Comparison of ENCODE assay signal across 9 mouse cellular contexts in genomic region chr1:181923384-181923783, GRCm38 (mm10).
A peak's percentile ranks its signal among the peaks of the same experiment; 100 is the strongest.
DNase-seq lines count a peak whose midpoint lies in the region; ATAC-seq and TF ChIP-seq lines count a peak whose summit lies in the region.
"Had no signal": no experiment of that assay in that cellular context is flagged by ENCODE, and none has a peak within 500 bp of the region (broad histone marks: within the 10 kb centered on the region; RNA-seq: fewer than 3 reads in every experiment).

No protein-coding gene starts in this region.

- no peak for DNase-seq in intestine, embryonic 14.5 days (ENCODE audit: low spot score)
- peak; percentile 60 to 75 for DNase-seq in left cerebral cortex, adult 18-20 months (ENCODE audit: low spot score in 2 of 2)
- DNase-seq in natural killer cell, adult 2 months (ENCODE audit: low spot score in 2 of 2) = no peak
- DNase-seq in kidney, adult 8-10 months = no peak

- WGBS in intestine, embryonic 14.5 days = 70% methylated on average over 24 of the region's 24 CpGs
- 84% methylated on average over 24 of the region's 24 CpGs for WGBS in intestine, embryonic 16.5 days
- WGBS in heart, embryonic 12.5 days = 64% methylated on average over 24 of the region's 24 CpGs
- 67% methylated on average over 24 of the region's 24 CpGs for WGBS in neural tube, embryonic 15.5 days

- no peaks in the 10 kb centered on the region for H3K27me3 ChIP-seq in intestine, embryonic 14.5 days (replicated peaks; ENCODE audit: control insufficient read depth, insufficient read depth, low read length)
- no peaks in the 10 kb centered on the region for H3K27me3 ChIP-seq in intestine, embryonic 16.5 days (replicated peaks; ENCODE audit: control insufficient read depth, insufficient read depth, low read length)
- H3K27me3 ChIP-seq in heart, embryonic 12.5 days (replicated peaks) = no peaks in the 10 kb centered on the region
- no peaks in the 10 kb centered on the region for H3K27me3 ChIP-seq in neural tube, embryonic 15.5 days (replicated peaks)
- H3K27me3 ChIP-seq: limb, embryonic 12.5 days had no signal

- no peak for TF ChIP-seq CTCF in cortical plate, adult 2 months (IDR thresholded peaks at IDR 0.05; ENCODE audit: extremely low read depth, insufficient read depth, low read length)

- H3K27ac ChIP-seq in intestine, embryonic 14.5 days (ENCODE audit: low read depth) = 0 out of 2 replicates have a peak overlapping the region, but pooled peaks have one; percentile 22
- H3K27ac ChIP-seq in intestine, embryonic 16.5 days (ENCODE audit: low read length) = no peak overlapping the region
- H3K27ac ChIP-seq in cortical plate, adult 2 months (ENCODE audit: insufficient read depth, low read length) = peak overlapping the region; percentile 48; the same call in 1 of the 2 replicates
- peak overlapping the region; percentile 3; the same call in 1 of the 2 replicates for H3K27ac ChIP-seq in heart, embryonic 12.5 days (ENCODE audit: poor library complexity, severe bottlenecking)
- H3K27ac ChIP-seq in neural tube, embryonic 15.5 days (replicated peaks) = peak overlapping the region; percentile 77
- H3K27ac ChIP-seq: limb, embryonic 12.5 days had no signal

- no peak overlapping the region for H3K4me3 ChIP-seq in intestine, embryonic 14.5 days (ENCODE audit: low read depth, low read length)
- no peak overlapping the region for H3K4me3 ChIP-seq in intestine, embryonic 16.5 days (ENCODE audit: low read length)
- peak overlapping the region; percentile 49 for H3K4me3 ChIP-seq in cortical plate, adult 2 months (ENCODE audit: insufficient read depth, low read length)
- H3K4me3 ChIP-seq in heart, embryonic 12.5 days = no peak overlapping the region
- H3K4me3 ChIP-seq in neural tube, embryonic 15.5 days (replicated peaks) = no peak overlapping the region
- H3K4me3 ChIP-seq: limb, embryonic 12.5 days had no signal

- H3K4me1 ChIP-seq in intestine, embryonic 14.5 days (replicated peaks; ENCODE audit: control insufficient read depth, insufficient read depth, low read length) = no peaks in the 10 kb centered on the region
- H3K4me1 ChIP-seq in intestine, embryonic 16.5 days (ENCODE audit: control insufficient read depth, insufficient read depth, low read length) = no peaks in the 10 kb centered on the region
- no peaks in the 10 kb centered on the region for H3K4me1 ChIP-seq in cortical plate, adult 2 months (ENCODE audit: control insufficient read depth, insufficient read depth, low read length)
- H3K4me1 ChIP-seq in heart, embryonic 12.5 days (replicated peaks) = peaks cover 10% of the 10 kb centered on the region; the same call in 1 of the 2 replicates
- no peaks in the 10 kb centered on the region for H3K4me1 ChIP-seq in neural tube, embryonic 15.5 days
- H3K4me1 ChIP-seq: limb, embryonic 12.5 days had no signal

- peaks cover 28% of the 10 kb centered on the region for H3K36me3 ChIP-seq in intestine, embryonic 14.5 days (ENCODE audit: control insufficient read depth, insufficient read depth, low read length)
- peaks cover 3% of the 10 kb centered on the region; the same call in 1 of the 2 replicates for H3K36me3 ChIP-seq in intestine, embryonic 16.5 days (ENCODE audit: control insufficient read depth, insufficient read depth, low read length)
- peaks cover 24% of the 10 kb centered on the region for H3K36me3 ChIP-seq in heart, embryonic 12.5 days
- H3K36me3 ChIP-seq in neural tube, embryonic 15.5 days = peaks cover 16% of the 10 kb centered on the region

- H3K9me3 ChIP-seq in intestine, embryonic 14.5 days (ENCODE audit: control insufficient read depth, low read length) = no peaks in the 10 kb centered on the region
- no peaks in the 10 kb centered on the region for H3K9me3 ChIP-seq in intestine, embryonic 16.5 days (ENCODE audit: control insufficient read depth, low read length)
- no peaks in the 10 kb centered on the region for H3K9me3 ChIP-seq in heart, embryonic 12.5 days (replicated peaks)
- no peaks in the 10 kb centered on the region for H3K9me3 ChIP-seq in neural tube, embryonic 15.5 days (replicated peaks)
- H3K9me3 ChIP-seq: limb, embryonic 12.5 days had no signal

- peak; percentile 54; the same call in 1 of the 2 replicates for TF ChIP-seq POLR2A in cortical plate, adult 2 months (IDR thresholded peaks at IDR 0.05; ENCODE audit: extremely low read depth, insufficient read depth, low read length)

- ATAC-seq in intestine, embryonic 14.5 days (replicated peaks; ENCODE audit: low FRiP score, low TSS enrichment, low read depth) = no peak
- ATAC-seq in intestine, embryonic 16.5 days = no peak
- peak; percentile 36; the same call in 1 of the 2 replicates for ATAC-seq in heart, embryonic 12.5 days (ENCODE audit: insufficient number of reproducible peaks, low FRiP score)
- peak; percentile 82 for ATAC-seq in neural tube, embryonic 15.5 days (ENCODE audit: low FRiP score)

- H3K4me2 ChIP-seq in intestine, embryonic 14.5 days (ENCODE audit: low read length) = no peak overlapping the region
- H3K4me2 ChIP-seq in intestine, embryonic 16.5 days (ENCODE audit: low read depth, low read length) = no peak overlapping the region
- H3K4me2 ChIP-seq in heart, embryonic 12.5 days = peak overlapping the region; percentile 29
- H3K4me2 ChIP-seq in neural tube, embryonic 15.5 days = peak overlapping the region; percentile 26
- H3K4me2 ChIP-seq: limb, embryonic 12.5 days had no signal

- no peak overlapping the region for H3K9ac ChIP-seq in intestine, embryonic 14.5 days (ENCODE audit: low read length)
- no peak overlapping the region for H3K9ac ChIP-seq in intestine, embryonic 16.5 days (ENCODE audit: low read depth, low read length)
- no peak overlapping the region for H3K9ac ChIP-seq in heart, embryonic 12.5 days
- H3K9ac ChIP-seq in neural tube, embryonic 15.5 days (replicated peaks) = no peak overlapping the region
- H3K9ac ChIP-seq: limb, embryonic 12.5 days had no signal

Comparison
In these comparisons a context has a peak if more than half of its experiments do, and no peak if none do; other contexts are left out.
1. ATAC-seq: peak in heart, embryonic 12.5 days (single experiment) and neural tube, embryonic 15.5 days (single experiment); none in intestine, embryonic 14.5 days (single experiment) and intestine, embryonic 16.5 days (single experiment).
2. DNase-seq: peak in left cerebral cortex, adult 18-20 months (2 of 2); none in intestine, embryonic 14.5 days (single experiment), natural killer cell, adult 2 months (0 of 2) and kidney, adult 8-10 months (0 of 2).
3. H3K4me2 ChIP-seq: peak in heart, embryonic 12.5 days (single experiment) and neural tube, embryonic 15.5 days (single experiment); none in intestine, embryonic 14.5 days (single experiment) and intestine, embryonic 16.5 days (single experiment).